Mouse (Mus musculus) left cerebral cortex, adult 2 months (tissue): ENCODE measurements around the gene Slc2a4. TPM values are rescaled to one million over a fixed set of nuclear protein-coding genes. Genes with fewer than 3 reads are reported as not detected.

Experiments
- DNase-seq, 2 experiments: peaks; one replicate each; pipeline ENCODE4 v3.0.0; 2021 to 2022; ENCODE audit warnings: low spot score in 2 of 2, mixed read lengths in 1 of 2; ENCODE audit errors: extremely low spot score in 1 of 2
- H3K27ac ChIP-seq: fragments of 200-600 bp; 2 replicates; pipeline ENCODE4 v1.8.1; 2022
- H3K4me3 ChIP-seq: fragments of 200-600 bp; 2 replicates; pipeline ENCODE4 v1.8.1; 2022
- CTCF ChIP-seq: fragments of 200-600 bp; IDR thresholded peaks from 2 replicates; pipeline ENCODE4 v1.8.1; 2022; ENCODE audit warnings: antibody characterized with exemption, mild to moderate bottlenecking, moderate library complexity
- intact Hi-C: fragments of 180-260 bp; cut with DNase I; formaldehyde crosslinking; loops from one replicate; pipeline ENCODE4 v1.15.1; 2025
- total RNA-seq, 2 experiments: library from RNA; stranded (reverse); gene quantifications; 2 replicates each; pipeline ENCODE4 v1.2.3; 2021

Gene Slc2a4
- total RNA-seq, 2 experiments from 2014 or later: 2.3 to 4.1 TPM

DNA sequence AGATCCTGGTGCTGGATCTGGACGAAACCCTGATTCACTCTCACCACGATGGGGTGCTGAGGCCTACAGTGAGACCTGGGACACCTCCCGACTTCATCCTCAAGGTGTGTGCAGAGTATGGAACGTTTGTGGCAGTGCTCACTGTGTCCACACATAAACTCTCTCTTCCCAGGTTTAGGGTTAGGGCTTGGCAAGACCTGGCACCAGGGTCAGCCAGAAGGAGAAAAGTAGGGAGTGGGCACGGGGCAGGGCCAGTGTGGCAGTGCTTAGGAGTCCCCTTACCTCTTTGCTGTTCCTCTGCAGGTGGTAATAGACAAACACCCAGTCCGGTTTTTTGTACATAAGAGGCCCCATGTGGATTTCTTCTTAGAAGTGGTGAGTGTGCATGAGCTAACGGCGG is 36.4 kb upstream of the Slc2a4 start:
- intact Hi-C loops: no loop called here

DNA sequence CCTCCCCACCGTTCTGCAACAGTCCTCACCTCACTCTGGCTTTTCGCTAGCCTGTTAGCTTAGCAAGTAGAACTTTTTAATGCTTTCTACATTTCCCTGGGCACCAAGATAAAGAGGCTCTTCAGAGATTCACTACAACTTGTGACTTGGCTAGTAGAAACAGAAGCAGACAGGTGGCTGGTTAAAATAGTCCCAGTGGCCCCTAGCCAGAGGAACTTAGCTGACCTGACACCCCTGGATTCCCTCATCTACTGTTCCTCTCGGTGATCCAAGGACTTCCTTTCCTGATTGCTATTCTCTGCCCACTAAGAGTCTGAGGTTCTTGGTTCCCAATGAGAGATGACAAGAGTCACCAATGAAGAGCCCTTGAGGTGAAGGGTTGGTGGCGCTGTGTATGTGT is 35.4 kb upstream of the Slc2a4 start:
- no peak for TF ChIP-seq CTCF
- no peak for DNase-seq
- intact Hi-C loops: no loop called here
- no peak overlapping the region for H3K27ac ChIP-seq
- H3K4me3 ChIP-seq: no peak overlapping the region

More for the DNA sequence above, 36.4 kb upstream of the Slc2a4 start:
- TF ChIP-seq CTCF: no peak
- no peak overlapping the region for H3K27ac ChIP-seq
- H3K4me3 ChIP-seq: no peak overlapping the region
- no peak for DNase-seq

DNA sequence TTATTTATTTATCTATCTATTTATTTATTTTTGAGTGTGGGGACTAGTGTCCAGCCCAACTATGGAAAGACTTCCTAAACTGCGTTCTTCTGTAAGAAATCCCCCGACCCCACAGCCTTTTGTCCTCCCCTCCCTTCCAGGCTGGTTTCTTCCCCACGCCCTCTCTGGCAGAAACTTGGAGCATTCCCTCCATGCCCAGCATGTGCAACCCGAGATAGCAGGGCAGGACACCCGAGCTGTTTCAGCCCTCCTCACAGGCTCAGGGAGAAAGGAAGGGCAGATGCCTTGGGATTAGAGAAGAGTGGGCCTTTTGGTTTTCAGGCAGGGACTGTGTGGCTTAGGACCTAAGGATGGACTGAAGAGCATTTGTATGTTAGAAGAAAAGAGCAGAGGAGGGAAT is 34.9 kb upstream of the Slc2a4 start:
- Histone ChIP-seq H3K27ac (no peak overlapping the region), H3K4me3 (peak overlapping the region; percentile 19)
- intact Hi-C loops: no loop called here
- no peak for TF ChIP-seq CTCF
- no peak for DNase-seq

DNA sequence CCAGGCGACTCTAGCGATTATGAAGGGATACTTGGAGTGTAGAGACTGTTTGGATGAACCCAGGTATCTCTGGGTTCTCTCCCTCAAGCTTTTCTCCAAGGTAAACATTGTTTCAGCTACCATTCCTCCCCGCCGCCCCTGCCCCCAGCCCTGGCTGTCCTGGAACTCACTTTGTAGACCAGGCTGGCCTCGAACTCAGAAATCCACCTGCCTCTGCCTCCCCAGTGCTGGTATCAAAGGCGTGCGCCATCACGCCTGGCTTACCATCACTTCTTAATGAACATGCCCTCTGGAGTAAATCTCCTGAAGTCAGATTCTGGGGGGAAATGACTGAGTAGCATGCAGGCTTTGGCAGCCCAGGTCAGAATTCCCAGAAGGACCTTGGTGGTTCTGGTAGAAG is 34.2 kb upstream of the Slc2a4 start, which contains the start of gene Elp5:
Gene Elp5 (minus strand): TSS at position 293 of the 400 bp plus-strand sequence.
- no peak for TF ChIP-seq CTCF
- no peak for DNase-seq
- Histone ChIP-seq H3K4me3 (peak within 1 kb of the TSS; percentile 61), H3K27ac (peak within 1 kb of the TSS; percentile 95)
- intact Hi-C loops: no loop called here

DNA sequence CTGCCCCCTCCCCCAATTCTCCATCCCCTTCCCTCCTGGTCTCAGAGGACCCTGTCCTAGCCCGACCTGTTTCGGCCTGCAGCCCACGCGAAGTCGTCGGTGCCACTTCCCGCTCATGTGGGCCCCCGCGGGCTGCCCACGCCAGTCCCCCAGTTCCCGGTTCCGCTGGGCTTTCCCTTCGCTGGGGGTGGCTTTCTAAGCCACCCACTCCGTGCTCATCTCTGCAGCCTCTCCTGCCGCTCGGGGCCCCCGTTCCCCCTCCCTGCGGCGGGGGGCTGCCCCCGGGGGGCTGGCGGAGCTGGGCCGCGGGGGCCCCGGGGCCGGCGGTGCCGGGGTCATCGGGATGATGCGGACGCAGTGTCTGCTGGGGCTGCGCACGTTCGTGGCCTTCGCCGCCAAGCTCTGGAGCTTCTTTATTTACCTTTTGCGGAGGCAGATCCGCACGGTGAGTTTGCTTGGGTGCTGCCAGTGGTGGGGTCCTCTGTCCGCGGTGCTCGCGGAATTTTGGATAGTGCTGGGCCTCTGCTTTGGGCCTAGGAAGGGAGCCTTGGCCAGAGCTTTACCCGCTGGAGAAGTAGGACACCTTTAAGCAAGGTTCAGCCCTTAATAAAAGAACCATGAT is 33.3 kb upstream of the Slc2a4 start, which contains the start of gene Ctdnep1:
Gene Ctdnep1 (plus strand): TSS at position 16 of the 622 bp plus-strand sequence.
- Histone ChIP-seq H3K27ac (peak within 1 kb of the TSS; percentile 95), H3K4me3 (peak within 1 kb of the TSS; percentile 61)
- no peak for TF ChIP-seq CTCF
- peak in 1 of 2 experiments; percentile 43 for DNase-seq
- intact Hi-C loops: loop anchor here (1.0 to 2.0 kb wide), 4 partner anchors 14 to 222 kb away; partner anchors contain the start of genes Eif5a, Phf23 and Ybx2

DNA sequence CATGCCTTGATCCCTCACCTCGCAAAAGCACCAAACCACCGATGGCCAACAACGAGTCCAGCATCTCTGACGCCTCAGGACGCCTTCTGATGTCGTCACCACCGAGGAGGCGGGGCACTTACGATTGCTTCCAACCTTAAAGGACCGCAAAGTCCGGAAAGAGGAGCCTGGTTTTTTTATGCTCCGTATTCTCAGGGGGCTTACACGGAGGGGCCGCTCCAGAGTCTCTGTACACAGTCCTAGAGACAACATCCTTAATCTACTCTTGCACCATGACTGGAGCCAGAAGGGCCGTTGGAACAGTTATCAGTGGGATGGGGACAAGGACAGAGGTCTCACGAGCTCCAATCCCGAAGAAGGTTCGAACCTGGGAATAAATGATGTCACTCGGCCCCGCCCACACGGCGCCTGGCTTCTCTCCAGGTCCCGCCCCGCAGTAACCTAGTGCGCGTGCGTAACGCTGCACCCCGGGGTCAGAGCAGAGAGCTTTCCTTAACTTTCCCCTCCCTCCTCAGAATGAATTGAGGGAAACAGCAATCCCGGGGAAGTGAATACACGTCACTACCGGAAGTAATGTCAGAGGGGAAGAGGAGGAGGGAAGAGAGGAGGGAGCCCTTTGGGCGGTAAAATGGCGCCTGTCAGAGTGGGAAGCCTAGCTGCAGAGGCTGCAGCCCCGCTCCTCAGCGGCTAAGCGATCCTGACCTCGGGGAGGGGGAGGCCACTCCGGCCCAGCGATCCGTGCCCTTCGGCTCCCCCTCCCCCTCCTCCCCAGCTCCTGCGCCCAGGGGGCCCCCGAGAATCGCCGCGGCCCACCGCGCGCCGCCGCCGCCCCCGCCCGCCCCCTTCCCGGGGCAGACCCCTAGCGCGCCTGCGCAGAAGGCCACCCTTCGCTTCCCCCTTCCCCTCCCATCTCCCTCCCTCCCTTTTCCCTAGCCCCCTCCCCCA is 32.5 kb upstream of the Slc2a4 start:
- peak overlapping the region; percentile 61 for H3K4me3 ChIP-seq

DNA sequence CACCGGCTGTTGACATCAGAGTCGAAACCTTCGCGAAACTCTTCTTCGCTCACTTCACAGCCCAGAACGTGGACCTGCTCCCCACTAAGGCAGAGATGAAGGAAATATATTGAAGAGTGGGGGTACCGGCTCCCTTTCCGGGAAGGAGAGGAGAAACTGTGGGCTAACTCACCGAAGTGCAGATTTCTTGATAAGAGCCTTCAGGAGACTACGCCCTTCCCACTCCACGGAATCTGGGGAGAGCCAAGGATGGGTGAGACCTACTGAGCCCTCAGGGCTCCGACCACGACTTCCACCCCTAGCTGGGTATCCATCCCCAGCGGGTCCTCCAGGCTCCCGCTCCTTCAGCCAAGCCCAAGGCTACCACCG is 31.8 kb upstream of the Slc2a4 start:
- intact Hi-C loops: loop anchor here (2.0 kb wide), 3 partner anchors 15 to 59 kb away; partner anchors contain the start of genes Eif5a, Phf23 and Ybx2
- TF ChIP-seq CTCF: no peak
- H3K27ac ChIP-seq: peak overlapping the region; percentile 95

More for the DNA sequence above, 32.5 kb upstream of the Slc2a4 start:
- peak; percentile 98 to 99 for DNase-seq
- peak overlapping the region; percentile 95 for H3K27ac ChIP-seq
- intact Hi-C loops: loop anchor here (1.0 to 2.0 kb wide), 4 partner anchors 14 to 221 kb away; partner anchors contain the start of genes Eif5a, Phf23 and Ybx2
- TF ChIP-seq CTCF: no peak

DNA sequence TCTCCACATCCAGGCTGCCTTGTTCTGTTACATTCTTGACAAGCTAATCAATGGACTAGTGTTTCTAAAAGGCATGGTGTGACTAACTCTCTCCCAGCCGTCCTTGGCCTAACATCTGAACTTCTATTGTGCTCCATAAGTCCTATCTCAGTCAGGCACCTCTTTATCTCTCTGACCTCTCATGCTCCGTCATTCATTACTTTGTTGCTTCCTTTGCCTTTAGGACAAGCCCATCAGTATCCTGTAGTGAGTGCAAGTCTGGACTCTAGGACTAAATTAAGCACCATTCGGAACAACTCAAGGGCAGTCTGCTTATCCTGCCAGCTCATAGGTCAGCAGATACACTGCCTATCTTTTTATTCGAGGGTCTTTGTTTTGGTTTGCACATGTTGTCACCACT is 28.3 kb upstream of the Slc2a4 start:
- no peak for TF ChIP-seq CTCF
- intact Hi-C loops: no loop called here
- Histone ChIP-seq H3K4me3 (no peak overlapping the region), H3K27ac (no peak overlapping the region)
- DNase-seq: no peak

More for the DNA sequence above, 31.8 kb upstream of the Slc2a4 start:
- no peak for DNase-seq
- H3K4me3 ChIP-seq: peak overlapping the region; percentile 61

DNA sequence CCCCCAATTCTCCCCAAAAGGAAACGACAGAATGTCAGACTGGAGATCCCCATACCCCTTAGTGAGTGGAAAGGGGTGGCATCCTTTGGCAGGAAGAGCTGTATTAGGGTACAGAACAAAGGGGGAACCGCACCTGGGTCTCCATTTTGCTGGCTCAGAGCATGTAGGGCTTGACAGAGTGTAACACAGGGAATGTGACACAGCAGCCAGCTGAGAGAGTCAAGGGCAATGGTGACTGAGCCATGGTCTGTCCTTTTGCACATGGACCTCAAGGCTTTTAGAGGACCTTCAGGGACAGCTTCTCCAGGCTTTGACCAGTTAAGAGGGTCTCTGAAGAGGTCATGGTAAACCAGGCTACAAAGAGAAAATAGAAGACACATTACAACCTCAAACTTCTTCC is 26.9 kb upstream of the Slc2a4 start:
- Histone ChIP-seq H3K4me3 (no peak overlapping the region), H3K27ac (no peak overlapping the region)
- DNase-seq: no peak
- TF ChIP-seq CTCF: no peak
- intact Hi-C loops: no loop called here

DNA sequence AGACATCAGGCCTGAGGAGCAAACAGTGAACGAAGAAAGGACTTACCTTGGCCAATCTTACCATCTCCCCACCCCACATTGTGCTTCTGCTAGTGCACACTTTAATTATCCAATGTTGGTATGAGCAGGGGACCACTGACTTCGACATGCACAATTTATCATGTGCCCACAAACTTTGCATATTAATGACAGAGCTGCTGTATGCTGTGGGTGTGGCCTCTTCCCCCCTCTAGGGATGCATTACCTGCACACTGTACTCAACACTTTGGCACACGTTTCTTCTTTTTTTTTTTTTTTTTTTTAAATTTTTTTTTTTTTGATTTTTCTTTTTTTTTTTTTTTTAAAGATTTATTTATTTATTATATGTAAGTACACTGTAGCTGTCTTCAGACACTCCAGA is 22.8 kb upstream of the Slc2a4 start:
- Histone ChIP-seq H3K27ac (no peak overlapping the region), H3K4me3 (no peak overlapping the region)
- TF ChIP-seq CTCF: no peak
- no peak for DNase-seq
- intact Hi-C loops: no loop called here

DNA sequence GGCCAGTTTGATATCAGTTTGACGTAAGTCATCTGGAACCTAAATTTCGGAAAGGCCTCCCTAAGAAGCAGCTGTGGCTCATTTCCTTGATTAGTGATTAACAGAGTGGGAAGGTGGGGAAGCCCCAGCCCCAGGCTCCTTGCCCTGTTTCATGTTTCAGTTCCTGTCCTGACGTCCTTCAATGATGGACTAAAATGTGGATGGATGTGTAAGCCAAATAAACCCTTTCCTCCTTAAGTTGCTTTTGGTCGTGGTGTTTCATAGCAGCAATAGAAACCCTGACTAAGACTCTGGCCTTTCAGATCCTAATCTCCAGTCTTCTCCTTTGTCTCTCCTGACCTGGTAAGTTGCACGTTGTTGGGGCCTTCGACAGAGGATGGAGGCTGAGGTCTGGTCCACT is 22.2 kb upstream of the Slc2a4 start:
- intact Hi-C loops: no loop called here
- DNase-seq: no peak

DNA sequence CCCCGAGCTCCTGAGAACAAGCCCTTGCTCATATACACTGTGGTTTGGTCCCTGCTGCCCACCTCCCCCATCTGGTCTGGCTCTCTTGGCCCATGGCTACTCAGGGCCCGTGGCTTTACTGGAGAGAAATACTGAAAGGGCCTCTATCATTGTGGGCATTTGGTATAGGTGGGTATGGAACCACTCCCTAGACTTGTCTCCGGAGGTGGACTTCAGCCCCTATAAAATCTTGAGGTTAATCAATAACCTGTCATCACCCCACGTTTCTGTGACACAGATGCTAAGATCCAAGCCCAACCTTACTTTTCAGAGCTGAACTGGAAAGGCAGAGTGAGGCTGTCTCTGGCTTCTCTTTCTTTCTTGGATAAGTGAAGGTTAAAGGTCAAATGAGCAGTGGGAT is 20.8 kb upstream of the Slc2a4 start:
- Histone ChIP-seq H3K4me3 (no peak overlapping the region), H3K27ac (no peak overlapping the region)
- TF ChIP-seq CTCF: no peak
- no peak for DNase-seq
- intact Hi-C loops: no loop called here

More for the DNA sequence above, 22.2 kb upstream of the Slc2a4 start:
- no peak for TF ChIP-seq CTCF
- Histone ChIP-seq H3K4me3 (no peak overlapping the region), H3K27ac (no peak overlapping the region)
